Mouse (Mus musculus) embryonic facial prominence, embryonic 13.5 days (tissue): ENCODE data around the gene Tgtp2. TPM values are rescaled to one million over a fixed set of nuclear protein-coding genes. Genes with fewer than 3 reads are reported as not detected.

Experiments used
- ATAC-seq: fragments of 200-750 bp; cut with Nextera tagmentation; 2 replicates; pipeline ENCODE4 v1.8.0; 2017; ENCODE audit warnings: low read depth; ENCODE audit not compliant: insufficient number of reproducible peaks, insufficient read depth, low FRiP score, low TSS enrichment
- H3K27ac ChIP-seq: fragments of 300-500 bp; sonication (generic); 2 replicates; pipeline ENCODE4 v1.5.1; 2015; ENCODE audit warnings: moderate library complexity, mild to moderate bottlenecking, inconsistent platforms
- H3K27me3 ChIP-seq: fragments of 300-500 bp; sonication (generic); 2 replicates; pipeline ENCODE4 v1.6.1; 2015; ENCODE audit warnings: mild to moderate bottlenecking, inconsistent platforms
- H3K36me3 ChIP-seq: fragments of 300-500 bp; sonication (generic); 2 replicates; pipeline ENCODE4 v1.6.1; 2015; ENCODE audit warnings: mild to moderate bottlenecking, inconsistent platforms
- H3K4me1 ChIP-seq: fragments of 300-500 bp; sonication (generic); 2 replicates; pipeline ENCODE4 v1.6.1; 2015; ENCODE audit warnings: inconsistent platforms
- H3K4me2 ChIP-seq: fragments of 300-500 bp; sonication (generic); 2 replicates; pipeline ENCODE4 v1.6.1; 2015; ENCODE audit warnings: moderate library complexity, mild to moderate bottlenecking, inconsistent platforms
- H3K4me3 ChIP-seq: fragments of 300-500 bp; sonication (generic); 2 replicates; pipeline ENCODE4 v1.5.1; 2015; ENCODE audit warnings: mild to moderate bottlenecking, inconsistent platforms
- H3K9ac ChIP-seq: fragments of 300-500 bp; sonication (generic); 2 replicates; pipeline ENCODE4 v1.6.1; 2015; ENCODE audit warnings: mild to moderate bottlenecking, inconsistent platforms
- H3K9me3 ChIP-seq: fragments of 300-500 bp; sonication (generic); 2 replicates; pipeline ENCODE4 v1.6.1; 2016; ENCODE audit warnings: inconsistent platforms
- WGBS: fragments of 180-500 bp; shearing (Covaris S2); methylation state at CpG from one replicate; pipeline ENCODE4 v1.1.7; 2015; ENCODE audit warnings: mixed read lengths; 5-methylcytosine and 5-hydroxymethylcytosine counted together
- polyA plus RNA-seq: library from polyadenylated mRNA; unstranded; fragments of >200 nt; fragmentation: Nextera tagmentation; extraction: Ambion mirVana; gene quantifications from 2 replicates; pipeline ENCODE4 v1.2.1, GENCODE M21; 2015

Gene Tgtp2
- polyA plus RNA-seq, 1 experiment from 2014 or later = 0.11 TPM

DNA sequence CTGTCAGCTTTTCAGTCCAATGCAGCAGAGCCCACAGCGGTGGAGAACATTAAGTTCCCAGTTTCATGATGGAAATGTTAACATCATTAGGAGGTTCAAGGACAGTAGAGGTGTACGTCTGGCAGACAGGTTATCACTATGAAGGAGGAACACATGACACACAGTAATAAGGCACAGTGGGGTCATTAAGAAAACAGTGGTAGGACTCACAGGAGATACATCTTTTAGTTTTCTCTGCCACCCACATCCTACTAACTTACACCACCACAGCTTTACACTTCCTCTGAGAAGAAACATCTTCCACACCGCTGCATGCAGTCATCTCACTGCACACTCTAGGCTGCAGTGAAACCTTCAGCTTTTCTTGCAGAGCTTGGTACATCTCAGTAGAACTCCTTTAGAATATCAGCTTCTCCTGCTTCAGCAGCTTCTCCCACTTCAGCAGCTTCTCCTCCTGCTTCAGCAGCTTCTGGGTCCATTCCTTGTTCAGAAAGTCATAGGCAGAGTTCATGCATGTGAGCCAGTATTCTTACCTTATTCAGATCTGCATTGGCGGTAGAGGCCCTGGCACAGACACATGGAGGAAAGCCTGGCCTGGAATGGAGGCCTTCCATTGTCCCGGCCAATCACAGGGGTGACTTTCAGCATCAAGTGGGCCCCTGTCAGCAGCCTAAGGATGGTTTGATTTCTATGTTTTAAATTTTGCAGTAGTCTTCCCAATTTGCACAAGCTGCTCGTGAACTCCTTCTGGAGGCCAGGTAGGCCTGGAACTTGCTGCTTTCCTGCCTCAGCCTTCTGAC, 30.1 kb upstream of the Tgtp2 start:
- Histone ChIP-seq H3K9ac (no peak overlapping the region), H3K4me3 (no peak overlapping the region), H3K27me3 (no peaks in the 10 kb centered on the region), H3K9me3 (no peaks in the 10 kb centered on the region), H3K4me2 (no peak overlapping the region), H3K36me3 (no peaks in the 10 kb centered on the region), H3K4me1 (no peaks in the 10 kb centered on the region), H3K27ac (no peak overlapping the region)
- no peak for ATAC-seq
- 85% methylated on average over 6 of the region's 6 CpGs for WGBS

DNA sequence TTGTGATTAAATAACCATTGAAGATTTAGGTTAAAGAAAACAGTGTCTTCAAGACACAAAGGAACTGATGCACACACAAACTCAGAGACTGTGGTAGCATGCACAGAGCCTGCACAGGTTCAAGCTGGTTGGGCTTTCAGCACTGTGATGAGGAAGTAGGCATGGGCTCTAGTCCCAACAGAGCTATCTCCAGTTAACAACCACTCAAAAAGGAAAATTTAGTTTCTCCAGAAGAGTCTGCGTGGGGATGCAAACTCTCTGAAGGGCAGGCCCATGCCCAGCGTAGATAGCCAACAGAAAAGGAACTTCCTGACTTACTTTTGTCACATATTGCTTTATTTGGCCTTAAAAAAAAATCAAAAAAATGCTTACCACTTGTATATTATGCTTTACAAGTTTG, 28.8 kb upstream of the Tgtp2 start:
- no peak overlapping the region for H3K9ac ChIP-seq
- no peak overlapping the region for H3K4me3 ChIP-seq
- 88% methylated on average over 2 of the region's 2 CpGs for WGBS
- no peaks in the 10 kb centered on the region for H3K27me3 ChIP-seq
- H3K4me1 ChIP-seq = peaks cover 7% of the 10 kb centered on the region
- no peak overlapping the region for H3K4me2 ChIP-seq
- no peaks in the 10 kb centered on the region for H3K36me3 ChIP-seq
- H3K9me3 ChIP-seq = no peaks in the 10 kb centered on the region
- no peak overlapping the region for H3K27ac ChIP-seq
- no peak for ATAC-seq

DNA sequence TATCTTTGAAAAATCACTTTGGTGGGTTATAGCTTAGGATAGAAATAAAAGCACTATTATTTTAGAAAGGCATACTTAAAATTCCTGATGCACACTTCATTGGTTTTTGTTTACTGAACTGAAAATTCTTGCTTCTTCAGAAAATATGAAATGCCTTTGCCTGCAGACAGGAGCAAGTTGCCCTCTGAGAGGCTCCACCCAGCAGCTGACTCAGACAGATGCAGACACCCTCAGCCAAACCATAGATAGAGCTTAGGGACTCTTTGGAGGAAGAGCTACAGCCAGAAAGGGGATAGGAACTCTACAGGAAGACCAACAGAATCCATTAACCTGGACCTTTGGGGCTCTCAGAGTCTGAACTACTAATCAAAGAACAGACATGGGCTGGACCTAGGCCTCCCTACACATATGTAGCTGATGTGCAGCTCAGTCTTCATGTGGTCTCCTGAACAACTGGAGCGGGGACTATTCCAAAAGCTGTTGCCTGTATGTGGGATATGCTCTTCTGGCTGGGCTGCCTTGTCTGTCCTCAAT, 28.1 kb upstream of the Tgtp2 start:
- Histone ChIP-seq H3K9ac (no peak overlapping the region), H3K36me3 (no peaks in the 10 kb centered on the region), H3K4me2 (no peak overlapping the region), H3K4me1 (peaks cover 9% of the 10 kb centered on the region), H3K27ac (no peak overlapping the region), H3K9me3 (no peaks in the 10 kb centered on the region), H3K27me3 (no peaks in the 10 kb centered on the region), H3K4me3 (no peak overlapping the region)
- 84% methylated on average over 1 of the region's 1 CpGs for WGBS
- ATAC-seq = no peak

DNA sequence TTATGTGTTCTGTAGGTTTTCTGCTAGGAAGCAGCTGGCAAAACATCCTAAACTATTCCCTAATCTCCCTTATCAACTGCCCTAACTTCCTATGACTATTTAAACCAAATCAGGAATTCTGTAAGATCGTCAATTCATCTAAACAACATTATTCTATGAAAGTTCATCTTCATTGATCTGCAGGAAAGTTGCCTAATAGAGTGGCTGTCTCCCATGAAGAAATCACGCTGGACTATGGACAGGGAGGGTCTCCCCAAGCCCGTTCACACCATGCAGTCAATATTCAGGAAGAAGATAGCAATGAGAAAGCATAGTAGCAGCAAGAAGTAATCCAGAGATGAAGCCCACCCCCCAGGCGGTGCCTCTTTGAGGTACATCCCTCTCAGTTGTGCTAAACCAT, 27.2 kb upstream of the Tgtp2 start:
- Histone ChIP-seq H3K36me3 (no peaks in the 10 kb centered on the region), H3K9ac (no peak overlapping the region), H3K9me3 (no peaks in the 10 kb centered on the region), H3K27ac (no peak overlapping the region), H3K4me2 (no peak overlapping the region), H3K4me1 (peaks cover 9% of the 10 kb centered on the region), H3K27me3 (no peaks in the 10 kb centered on the region), H3K4me3 (no peak overlapping the region)
- ATAC-seq = no peak
- WGBS = 73% methylated on average over 4 of the region's 4 CpGs

DNA sequence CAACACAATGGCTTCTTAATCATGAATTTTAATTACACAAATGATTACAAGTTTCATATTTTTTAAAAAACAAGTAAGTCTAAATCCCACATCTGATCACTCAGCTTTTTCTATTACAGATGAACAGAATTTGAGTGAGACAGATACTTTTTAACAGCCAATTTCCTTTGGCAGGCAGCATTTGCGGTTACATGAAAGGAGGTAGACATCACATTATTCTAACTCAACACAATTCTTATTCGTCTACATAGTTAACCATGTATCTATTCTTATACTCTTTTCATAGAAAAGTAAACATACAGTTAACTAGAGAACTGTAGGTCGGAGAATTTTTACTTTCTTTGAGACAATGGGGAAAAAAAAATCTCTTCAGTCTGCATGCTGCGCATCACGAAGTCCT, 26.5 kb upstream of the Tgtp2 start:
- no peak overlapping the region for H3K9ac ChIP-seq
- no peak overlapping the region for H3K4me3 ChIP-seq
- peaks cover 9% of the 10 kb centered on the region for H3K4me1 ChIP-seq
- H3K4me2 ChIP-seq = no peak overlapping the region
- H3K9me3 ChIP-seq = no peaks in the 10 kb centered on the region
- H3K36me3 ChIP-seq = no peaks in the 10 kb centered on the region
- no peak for ATAC-seq
- no peak overlapping the region for H3K27ac ChIP-seq
- no peaks in the 10 kb centered on the region for H3K27me3 ChIP-seq
- 84% methylated on average over 5 of the region's 5 CpGs for WGBS

DNA sequence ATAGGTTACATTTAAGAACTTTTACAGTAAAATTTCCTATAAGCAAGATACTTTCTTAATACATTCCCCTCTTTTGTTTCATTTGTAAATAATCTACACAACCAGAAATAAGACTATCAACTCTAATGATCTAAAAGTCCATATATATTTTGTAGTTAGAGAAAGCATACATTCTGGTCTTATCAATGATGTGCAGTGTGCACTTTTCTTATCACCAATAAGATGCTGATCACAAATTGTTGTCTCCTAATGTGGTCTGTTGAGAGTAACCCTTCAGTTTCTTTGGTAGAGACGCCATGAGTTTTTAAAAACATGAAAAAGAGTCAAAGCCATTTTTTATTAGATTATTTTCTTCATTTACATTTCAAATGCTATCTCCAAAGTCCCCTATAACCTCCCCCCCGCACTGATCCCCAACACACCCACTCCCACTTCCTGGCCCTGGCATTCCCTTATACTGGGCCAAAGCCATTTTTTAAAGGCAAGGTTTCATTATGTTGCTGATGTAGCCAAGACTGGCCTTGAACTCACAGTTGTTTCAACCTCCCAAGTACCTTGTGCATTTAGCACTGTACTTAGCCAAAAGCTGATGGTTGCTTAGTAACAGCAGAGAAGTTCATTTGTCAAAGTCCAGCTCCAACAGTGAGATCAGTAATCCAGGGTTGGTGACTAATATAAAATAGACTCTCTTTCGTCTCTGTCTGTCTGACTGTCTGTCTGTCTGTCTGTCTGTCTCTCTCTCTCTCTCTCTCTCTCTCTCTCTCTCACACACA, 25.9 kb upstream of the Tgtp2 start:
- no peaks in the 10 kb centered on the region for H3K9me3 ChIP-seq
- no peak overlapping the region for H3K4me2 ChIP-seq
- H3K36me3 ChIP-seq = no peaks in the 10 kb centered on the region
- no peaks in the 10 kb centered on the region for H3K27me3 ChIP-seq
- ATAC-seq = no peak
- 82% methylated on average over 3 of the region's 3 CpGs for whole genome bisulfite sequencing
- H3K4me3 ChIP-seq = no peak overlapping the region
- peaks cover 9% of the 10 kb centered on the region for H3K4me1 ChIP-seq
- no peak overlapping the region for H3K9ac ChIP-seq
- H3K27ac ChIP-seq = no peak overlapping the region

DNA sequence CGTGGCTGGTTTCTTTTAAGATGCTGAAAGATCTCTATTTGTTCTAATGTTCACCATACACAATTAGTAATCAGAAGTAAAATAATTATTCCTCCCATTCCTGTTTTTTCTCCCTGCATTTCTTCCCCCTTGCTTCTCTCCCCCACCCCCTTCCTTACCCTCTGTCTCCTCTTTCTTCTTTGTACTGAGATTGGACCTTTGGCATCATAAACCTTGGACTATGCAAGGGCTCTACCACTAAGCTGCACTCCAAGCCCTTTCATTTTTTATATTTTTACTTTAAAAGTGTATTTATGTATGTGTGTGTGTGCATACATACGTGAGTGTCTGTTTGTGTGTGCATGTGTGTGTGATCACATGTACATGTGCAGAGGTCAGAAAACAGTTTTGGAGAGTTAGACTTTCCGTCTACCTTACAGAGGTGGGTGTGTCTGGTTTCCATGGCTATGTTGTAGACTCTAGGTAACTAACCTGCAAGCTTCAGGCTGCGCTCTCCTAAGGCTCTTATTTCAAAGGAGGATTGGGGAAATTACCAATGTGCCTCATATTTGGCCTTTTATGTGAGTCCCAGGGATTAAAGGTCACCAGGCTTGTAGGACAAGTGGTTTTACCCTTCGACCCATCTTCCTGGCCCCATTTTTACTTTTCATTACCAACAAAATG, 25.1 kb upstream of the Tgtp2 start:
- no peak for ATAC-seq
- peaks cover 9% of the 10 kb centered on the region for H3K4me1 ChIP-seq
- no peak overlapping the region for H3K4me2 ChIP-seq
- no peak overlapping the region for H3K9ac ChIP-seq
- no peaks in the 10 kb centered on the region for H3K36me3 ChIP-seq
- 74% methylated on average over 5 of the region's 5 CpGs for WGBS
- H3K4me3 ChIP-seq = no peak overlapping the region
- H3K27ac ChIP-seq = no peak overlapping the region
- no peaks in the 10 kb centered on the region for H3K9me3 ChIP-seq
- H3K27me3 ChIP-seq = no peaks in the 10 kb centered on the region

DNA sequence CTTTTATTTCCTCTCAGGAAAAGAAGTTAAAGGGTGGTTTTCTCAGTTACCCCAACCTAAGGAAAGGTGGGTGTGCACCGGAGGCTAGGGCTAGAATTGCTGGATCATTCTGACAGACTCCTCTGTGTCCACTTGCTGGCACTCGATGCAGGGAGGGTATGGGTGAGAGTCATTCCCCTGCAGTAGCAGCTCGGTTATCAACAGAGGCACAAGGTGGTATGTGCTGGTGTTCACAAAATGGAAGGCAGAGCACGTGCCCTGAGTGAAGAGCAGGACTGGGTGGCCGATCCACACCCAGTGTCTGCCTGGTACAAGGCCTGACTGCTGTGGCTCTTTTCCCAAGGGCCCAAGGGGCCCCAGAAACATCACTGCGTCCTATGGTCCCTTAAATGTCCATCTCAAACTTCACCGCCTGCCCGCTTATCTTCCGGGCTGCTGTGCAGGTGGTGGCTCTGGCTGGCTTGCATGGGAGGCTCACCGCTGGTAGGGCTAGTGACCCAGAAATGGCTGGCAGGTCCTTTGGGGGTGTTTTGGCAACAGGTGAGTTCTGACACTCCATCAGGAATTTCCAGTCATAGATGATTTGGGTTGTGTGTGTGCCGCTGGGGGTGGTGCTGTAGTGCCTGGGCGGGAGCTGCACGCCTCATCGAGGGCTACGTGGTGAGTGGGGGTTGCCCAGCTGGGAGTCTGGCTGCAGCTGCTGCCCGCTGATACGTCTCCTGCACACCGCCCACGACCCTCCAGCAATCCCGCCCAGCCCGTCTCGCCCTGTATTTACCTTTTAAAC, 24.0 kb upstream of the Tgtp2 start:
- peak overlapping the region; percentile 45 for H3K4me2 ChIP-seq
- ATAC-seq = no peak
- H3K27ac ChIP-seq = no peak overlapping the region
- 0 out of 2 replicates have a peak overlapping the region, but pooled peaks have one; percentile 9 for H3K4me3 ChIP-seq
- H3K9me3 ChIP-seq = no peaks in the 10 kb centered on the region
- peaks cover 9% of the 10 kb centered on the region for H3K4me1 ChIP-seq
- H3K9ac ChIP-seq = 0 out of 2 replicates have a peak overlapping the region, but pooled peaks have one; percentile 1
- WGBS = 34% methylated on average over 22 of the region's 22 CpGs
- no peaks in the 10 kb centered on the region for H3K27me3 ChIP-seq
- no peaks in the 10 kb centered on the region for H3K36me3 ChIP-seq

DNA sequence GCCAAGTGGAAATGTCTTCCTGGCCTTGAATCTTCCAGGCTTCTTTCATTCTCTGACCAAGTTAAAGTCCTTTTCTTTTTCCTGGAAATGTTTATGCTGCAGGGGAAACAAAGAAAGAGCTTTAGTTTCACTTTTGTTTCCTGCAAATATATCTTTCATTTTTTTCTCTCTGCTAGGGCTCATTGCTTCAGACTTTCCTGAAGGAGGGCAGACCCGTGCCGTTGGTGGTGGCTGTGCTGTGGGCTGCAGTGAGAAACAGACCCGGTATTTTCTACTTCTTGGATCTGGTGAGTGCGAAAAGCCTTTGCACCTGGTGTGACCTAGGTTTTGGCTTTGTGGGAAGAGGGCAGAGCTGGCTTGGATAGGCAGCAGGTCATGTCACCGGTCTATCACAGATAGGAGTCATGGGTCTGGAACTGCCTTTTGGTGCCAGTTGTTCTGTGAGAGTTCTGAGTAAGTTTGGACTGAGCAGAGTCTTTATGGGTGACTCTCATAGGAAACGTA, 22.9 kb upstream of the Tgtp2 start:
- Histone ChIP-seq H3K36me3 (no peaks in the 10 kb centered on the region), H3K4me2 (no peak overlapping the region), H3K27ac (no peak overlapping the region), H3K4me3 (no peak overlapping the region), H3K9ac (no peak overlapping the region), H3K27me3 (no peaks in the 10 kb centered on the region), H3K4me1 (peaks cover 9% of the 10 kb centered on the region), H3K9me3 (no peaks in the 10 kb centered on the region)
- 82% methylated on average over 6 of the region's 6 CpGs for WGBS
- ATAC-seq = no peak

DNA sequence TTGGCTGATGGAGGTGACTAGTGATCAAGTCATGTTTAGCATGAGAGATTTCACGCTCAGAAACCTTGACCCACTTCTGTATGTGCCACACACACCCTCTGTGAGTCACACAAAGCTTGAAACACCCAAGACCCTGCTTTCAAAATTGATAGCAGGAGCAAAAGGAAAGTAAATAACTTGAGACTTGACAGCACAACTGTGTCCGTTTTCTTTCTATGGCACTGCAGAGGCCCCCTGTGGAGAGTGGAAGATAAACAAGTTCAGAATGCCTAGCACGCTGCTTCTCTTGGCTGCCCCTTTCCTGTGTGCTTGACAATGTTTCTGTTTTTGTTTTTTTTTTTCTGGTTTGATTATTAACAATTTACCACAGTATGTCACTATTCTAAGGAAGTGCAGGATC, 20.9 kb upstream of the Tgtp2 start:
- no peaks in the 10 kb centered on the region for H3K27me3 ChIP-seq
- H3K36me3 ChIP-seq = no peaks in the 10 kb centered on the region
- H3K9ac ChIP-seq = no peak overlapping the region
- peaks cover 9% of the 10 kb centered on the region for H3K4me1 ChIP-seq
- no peak for ATAC-seq
- no peak overlapping the region for H3K4me2 ChIP-seq
- H3K27ac ChIP-seq = no peak overlapping the region
- H3K9me3 ChIP-seq = no peaks in the 10 kb centered on the region
- H3K4me3 ChIP-seq = no peak overlapping the region
- 61% methylated on average over 3 of the region's 3 CpGs for WGBS

DNA sequence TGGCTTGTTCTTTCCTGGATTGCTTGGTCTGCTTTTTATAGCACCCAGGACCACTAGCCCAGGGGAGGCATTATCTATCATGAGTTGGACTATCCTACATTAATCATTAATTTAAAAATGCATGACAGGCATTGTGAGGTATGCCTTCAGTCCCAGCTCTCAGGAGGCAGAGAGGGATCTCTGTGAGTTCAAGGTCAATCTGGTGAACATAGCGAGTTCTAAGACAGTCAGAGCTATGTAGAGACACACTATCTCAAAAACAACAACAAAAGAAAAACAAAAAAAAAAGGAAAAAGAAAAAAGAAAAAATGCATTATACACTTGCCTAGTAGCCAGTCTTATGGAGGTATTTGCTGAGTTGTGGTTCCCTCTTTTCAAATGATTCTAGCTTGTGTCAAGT, 20.4 kb upstream of the Tgtp2 start:
- no peak overlapping the region for H3K4me2 ChIP-seq
- no peaks in the 10 kb centered on the region for H3K9me3 ChIP-seq
- no peak overlapping the region for H3K4me3 ChIP-seq
- H3K27ac ChIP-seq = no peak overlapping the region
- H3K9ac ChIP-seq = no peak overlapping the region
- no peak for ATAC-seq
- H3K27me3 ChIP-seq = no peaks in the 10 kb centered on the region
- H3K36me3 ChIP-seq = no peaks in the 10 kb centered on the region
- 76% methylated on average over 1 of the region's 1 CpGs for WGBS
- peaks cover 9% of the 10 kb centered on the region for H3K4me1 ChIP-seq
